ENCODE assay signal across 28 mouse cellular contexts in genomic region chr14:7833458-7833857, GRCm38 (mm10). TPM values are rescaled to one million over a fixed set of nuclear protein-coding genes. Genes with fewer than 3 reads are reported as not detected.
A peak's percentile ranks its signal among the peaks of the same experiment; 100 is the strongest.
DNase-seq lines count a peak whose midpoint lies in the region; ATAC-seq and TF ChIP-seq lines count a peak whose summit lies in the region.
"Had no signal": no experiment of that assay in that cellular context is flagged by ENCODE, and none has a peak within 500 bp of the region (broad histone marks: within the 10 kb centered on the region; RNA-seq: fewer than 3 reads in every experiment).

No protein-coding gene starts in this region.

- no peaks in the 10 kb centered on the region for H3K27me3 ChIP-seq in CH12.LX (replicated peaks)
- no peaks in the 10 kb centered on the region for H3K27me3 ChIP-seq in limb, embryonic 13.5 days
- no peaks in the 10 kb centered on the region for H3K27me3 ChIP-seq in small intestine, adult 2 months (ENCODE audit: control insufficient read depth, insufficient read depth, low read length)
- no peaks in the 10 kb centered on the region for H3K27me3 ChIP-seq in neural tube, embryonic 15.5 days (replicated peaks)
- H3K27me3 ChIP-seq: embryonic facial prominence, embryonic 12.5 days; forebrain, embryonic 12.5 days; heart, embryonic 12.5 days had no signal

- H3K27ac ChIP-seq in CH12.LX (ENCODE audit: insufficient read depth, low read depth), result no peak overlapping the region
- H3K27ac ChIP-seq in limb, embryonic 13.5 days, result peak overlapping the region; percentile 2; the same call in 1 of the 2 replicates
- H3K27ac ChIP-seq in small intestine, adult 2 months (ENCODE audit: insufficient read depth, low read depth, low read length), result 0 out of 2 replicates have a peak overlapping the region, but pooled peaks have one; percentile 6
- no peak overlapping the region for H3K27ac ChIP-seq in neural tube, embryonic 15.5 days (replicated peaks)
- H3K27ac ChIP-seq: embryonic facial prominence, embryonic 12.5 days; forebrain, embryonic 12.5 days; hindbrain, embryonic 10.5 days; hindbrain, embryonic 14.5 days had no signal

- H3K4me2 ChIP-seq in CH12.LX (ENCODE audit: insufficient read depth, low read depth, poor library complexity, severe bottlenecking), result no peak overlapping the region
- H3K4me2 ChIP-seq in limb, embryonic 13.5 days (replicated peaks), result no peak overlapping the region
- no peak overlapping the region for H3K4me2 ChIP-seq in neural tube, embryonic 15.5 days
- H3K4me2 ChIP-seq: embryonic facial prominence, embryonic 12.5 days; forebrain, embryonic 12.5 days; heart, embryonic 12.5 days; hindbrain, embryonic 14.5 days had no signal

- TF ChIP-seq EP300 in CH12.LX (IDR thresholded peaks at IDR 0.05; ENCODE audit: low read length), result no peak

- ATAC-seq in limb, embryonic 13.5 days (ENCODE audit: low FRiP score, low read depth), result peak; percentile 66
- no peak for ATAC-seq in neural tube, embryonic 15.5 days (ENCODE audit: low FRiP score)
- ATAC-seq: forebrain, embryonic 16.5 days had no signal

- in situ Hi-C loops in CH12.LX (cut with MboI; ENCODE audit: low pct_ligation_motif_present, low pct_unique_long_range_greater_than_20kb, low sequenced_read_pairs), result no loop called here

- 33% methylated on average over 4 of the region's 4 CpGs for WGBS in limb, embryonic 13.5 days
- WGBS in small intestine, adult 2 months, result 83% methylated on average over 4 of the region's 4 CpGs
- 41% methylated on average over 4 of the region's 4 CpGs for WGBS in neural tube, embryonic 15.5 days

- H3K79me2 ChIP-seq in CH12.LX (replicated peaks; ENCODE audit: control insufficient read depth, extremely low read depth, insufficient read depth, poor library complexity, severe bottlenecking), result peaks cover 70% of the 10 kb centered on the region

- peaks cover 3 to 70% of the 10 kb centered on the region in 2 experiments for H3K36me3 ChIP-seq in CH12.LX (replicated peaks in 1 of 2; ENCODE audit: control insufficient read depth in 1 of 2, insufficient read depth in 1 of 2, low read length in 1 of 2)
- no peaks in the 10 kb centered on the region for H3K36me3 ChIP-seq in limb, embryonic 13.5 days
- no peaks in the 10 kb centered on the region for H3K36me3 ChIP-seq in small intestine, adult 2 months (ENCODE audit: control insufficient read depth, insufficient read depth, low read length)
- no peaks in the 10 kb centered on the region for H3K36me3 ChIP-seq in neural tube, embryonic 15.5 days
- H3K36me3 ChIP-seq: embryonic facial prominence, embryonic 12.5 days; forebrain, embryonic 12.5 days; hindbrain, embryonic 10.5 days had no signal

- DNase-seq in testis, postnatal 14 days (ENCODE audit: low spot score), result peak; percentile 50
- DNase-seq in testis, postnatal 10 days (ENCODE audit: low spot score), result no peak
- DNase-seq in CH12.LX (ENCODE audit: extremely low read depth), result peak; percentile 39
- no peak for DNase-seq in layer of hippocampus, postnatal 10 days (ENCODE audit: low spot score in 2 of 2)
- DNase-seq in gastrocnemius, postnatal 4 days (ENCODE audit: low spot score in 2 of 2), result no peak
- DNase-seq: adrenal gland, adult 8-10 months; cerebellum, adult 11-12 months; cerebellum, adult 9-10 months; cerebellum, postnatal 25 days; gastrocnemius, postnatal 14 days had no signal

- TF ChIP-seq POLR2A in CH12.LX (IDR thresholded peaks at IDR 0.05; ENCODE audit: low read depth, low read length), result no peak
- TF ChIP-seq POLR2A in small intestine, adult 2 months (IDR thresholded peaks at IDR 0.05; ENCODE audit: low read depth, low read length), result no peak

- H3K4me3 ChIP-seq in CH12.LX (replicated peaks in 1 of 3; ENCODE audit: low read depth in 2 of 3, low read length in 2 of 3, poor library complexity in 1 of 3), result no peak overlapping the region
- no peak overlapping the region for H3K4me3 ChIP-seq in limb, embryonic 13.5 days
- no peak overlapping the region for H3K4me3 ChIP-seq in small intestine, adult 2 months (ENCODE audit: low read depth, low read length)
- no peak overlapping the region for H3K4me3 ChIP-seq in neural tube, embryonic 15.5 days (replicated peaks)
- H3K4me3 ChIP-seq: embryonic facial prominence, embryonic 12.5 days; forebrain, embryonic 12.5 days; heart, embryonic 12.5 days; hindbrain, embryonic 10.5 days had no signal

- no peak overlapping the region for H3K9ac ChIP-seq in CH12.LX (ENCODE audit: insufficient read depth, low read depth)
- no peak overlapping the region for H3K9ac ChIP-seq in limb, embryonic 13.5 days
- H3K9ac ChIP-seq in neural tube, embryonic 15.5 days (replicated peaks), result no peak overlapping the region
- H3K9ac ChIP-seq: embryonic facial prominence, embryonic 12.5 days; forebrain, embryonic 12.5 days; heart, embryonic 12.5 days; hindbrain, embryonic 14.5 days had no signal

- dilution Hi-C loops in CH12.LX (cut with MboI; ENCODE audit: extremely low pct_ligation_motif_present, extremely low pct_unique_long_range_greater_than_20kb, low sequenced_read_pairs), result no loop called here

- peaks cover 8% of the 10 kb centered on the region for H3K9me3 ChIP-seq in CH12.LX (replicated peaks; ENCODE audit: low read length)
- H3K9me3 ChIP-seq in limb, embryonic 13.5 days, result no peaks in the 10 kb centered on the region
- no peaks in the 10 kb centered on the region for H3K9me3 ChIP-seq in neural tube, embryonic 15.5 days (replicated peaks)
- H3K9me3 ChIP-seq: embryonic facial prominence, embryonic 12.5 days; forebrain, embryonic 12.5 days; hindbrain, embryonic 10.5 days had no signal

- peaks cover 14 to 63% of the 10 kb centered on the region in 2 experiments for H3K4me1 ChIP-seq in CH12.LX (ENCODE audit: control insufficient read depth in 1 of 2, insufficient read depth in 2 of 2)
- H3K4me1 ChIP-seq in limb, embryonic 13.5 days, result peaks cover 61% of the 10 kb centered on the region
- H3K4me1 ChIP-seq in small intestine, adult 2 months (ENCODE audit: control insufficient read depth, insufficient read depth, insufficient read length, low read length), result peaks cover 17% of the 10 kb centered on the region; the same call in 1 of the 2 replicates
- H3K4me1 ChIP-seq in neural tube, embryonic 15.5 days, result 0 out of 2 replicates have a peak, but pooled peaks cover 11% of the 10 kb centered on the region

- no peak for TF ChIP-seq CTCF in CH12.LX (conservative IDR thresholded peaks at IDR 0.05 in 1 of 2, IDR thresholded peaks at IDR 0.05 in 1 of 2; ENCODE audit: low read depth in 2 of 2, low read length in 2 of 2)
- no peak for TF ChIP-seq CTCF in small intestine, adult 2 months (IDR thresholded peaks at IDR 0.05; ENCODE audit: extremely low read depth, insufficient read length, insufficient replicate concordance, low read depth, low read length)

- TF ChIP-seq RAD21 in CH12.LX (IDR thresholded peaks at IDR 0.05; ENCODE audit: low read depth, low read length), result no peak

TF ChIP-seq in CH12.LX, 34 proteins besides CTCF, POLR2A, EP300 and RAD21:
- no peak for TF ChIP-seq JUN (IDR thresholded peaks at IDR 0.05; ENCODE audit: insufficient read depth, low read depth, low read length)
- peak; percentile 44; the same call in 1 of the 2 replicates for TF ChIP-seq ETS1 (conservative IDR thresholded peaks at IDR 0.05; ENCODE audit: low read depth, low read length)

RNA-seq across cellular contexts. Expression of gene Flnb, which starts 15.7 kb away (rescaled TPM):
- 51.4 and 74.0 TPM in 2 replicates for total RNA-seq in CH12.LX (2012; rRNA removed)
- total RNA-seq in CH12.LX (2014; rRNA removed), result 28.9 and 29.5 TPM in 2 replicates
- polyA plus RNA-seq in CH12.LX (2012; ENCODE audit: insufficient read length, low read depth), result 52.4 and 61.6 TPM in 2 replicates
- polyA plus RNA-seq in limb, embryonic 13.5 days (2015; fragmentation: Nextera tagmentation; extraction: Ambion mirVana), result 44.2 and 45.3 TPM in 2 replicates
- 28.6 and 54.8 TPM in 2 replicates for polyA plus RNA-seq in small intestine, adult 2 months (2012; rRNA removed)
- 6.8 and 14.6 TPM in 2 replicates for polyA plus RNA-seq in neural tube, embryonic 15.5 days (2015; fragmentation: Nextera tagmentation; extraction: Ambion mirVana)
- 10 to 100 TPM; 32.1 to 34.2 TPM for total RNA-seq in layer of hippocampus, postnatal 10 days (2021)
- total RNA-seq in gastrocnemius, postnatal 4 days (2021), result 10 to 100 TPM; 48.6 to 48.8 TPM

RNA-seq across cellular contexts. Expression of gene Gm26661, which starts 42.1 kb away (rescaled TPM):
- total RNA-seq in CH12.LX (2012; rRNA removed) (not detected in 2 replicates), CH12.LX (2014; rRNA removed) (not detected in 2 replicates)
- polyA plus RNA-seq in CH12.LX (2012; ENCODE audit: insufficient read length, low read depth), result not detected in 2 replicates
- polyA plus RNA-seq in limb, embryonic 13.5 days (2015; fragmentation: Nextera tagmentation; extraction: Ambion mirVana), result not detected in 2 replicates
- 0.61 TPM in 1 of 2 replicates, not detected in the other for polyA plus RNA-seq in small intestine, adult 2 months (2012; rRNA removed)
- polyA plus RNA-seq in neural tube, embryonic 15.5 days (2015; fragmentation: Nextera tagmentation; extraction: Ambion mirVana), result not detected in 2 replicates
- not detected for total RNA-seq in layer of hippocampus, postnatal 10 days (2021)
- total RNA-seq in gastrocnemius, postnatal 4 days (2021), result not detected
- total RNA-seq: adrenal gland, adult 8-10 months; adrenal gland, postnatal 4 days; ES-E14; gastrocnemius, adult 18-20 months; gastrocnemius, postnatal 14 days; granulocyte monocyte progenitor cell, adult 5-6 weeks; heart, adult 8-10 months; heart, postnatal 25 days had no signal
- polyA plus RNA-seq: cortical plate, adult 2 months; embryonic facial prominence, embryonic 12.5 days; forebrain, embryonic 12.5 days; forebrain, embryonic 16.5 days; frontal cortex, adult 2 months; heart, embryonic 12.5 days; heart, embryonic 16.5 days; hindbrain, embryonic 10.5 days; hindbrain, embryonic 14.5 days had no signal

Comparison
In these comparisons a context has a peak if more than half of its experiments do, and no peak if none do; other contexts are left out.
1. DNase-seq: peak in testis, postnatal 14 days (single experiment) and CH12.LX (single experiment); none in testis, postnatal 10 days (single experiment), layer of hippocampus, postnatal 10 days (0 of 2) and gastrocnemius, postnatal 4 days (0 of 2).
2. H3K27ac ChIP-seq: peak in limb, embryonic 13.5 days (single experiment) and small intestine, adult 2 months (single experiment); none in CH12.LX (single experiment) and neural tube, embryonic 15.5 days (single experiment).